Mouse (Mus musculus) MEL (cell line): ENCODE results near the gene Ctnnd2. TPM values are rescaled to one million over a fixed set of nuclear protein-coding genes. Genes with fewer than 3 reads are reported as not detected.

Source experiments
- DNase-seq: peaks from one replicate; pipeline ENCODE4 v3.0.0; 2011; ENCODE audit warnings: low read depth, low spot score
- H3K27ac ChIP-seq: 2 replicates; pipeline ENCODE4 v1.5.1; 2012; ENCODE audit warnings: low read depth, mild to moderate bottlenecking, control low read depth, low read length, moderate library complexity; ENCODE audit not compliant: control insufficient read depth
- H3K27me3 ChIP-seq, 2 experiments: fragments of 150-350 bp in 1 of 2; sonication (generic) in 1 of 2; 2 replicates each; pipeline ENCODE4 v1.6.1; 2012; ENCODE audit warnings: low read length in 2 of 2, mild to moderate bottlenecking in 2 of 2, improper control_type of control experiment in 1 of 2, moderate library complexity in 1 of 2; ENCODE audit not compliant: insufficient read depth in 2 of 2, control insufficient read depth in 1 of 2
- H3K36me3 ChIP-seq, 2 experiments: 2 replicates each; pipeline ENCODE4 v1.6.1; 2012 to 2014; ENCODE audit warnings: low read length in 2 of 2, improper control_type of control experiment in 1 of 2, inconsistent platforms in 1 of 2, mild to moderate bottlenecking in 1 of 2; ENCODE audit not compliant: insufficient read depth in 2 of 2, control insufficient read depth in 1 of 2
- H3K4me1 ChIP-seq, 2 experiments: fragments of 150-350 bp in 1 of 2; sonication (generic) in 1 of 2; 2 replicates each; pipeline ENCODE4 v1.6.1; 2012; ENCODE audit warnings: low read length in 2 of 2, improper control_type of control experiment in 1 of 2, mild to moderate bottlenecking in 1 of 2; ENCODE audit not compliant: insufficient read depth in 2 of 2, control insufficient read depth in 1 of 2
- H3K4me3 ChIP-seq, 2 experiments: fragments of 150-350 bp in 1 of 2; sonication (generic) in 1 of 2; 2 replicates each; pipeline ENCODE4 v1.5.1; 2012; ENCODE audit warnings: low read depth in 2 of 2, low read length in 2 of 2, mild to moderate bottlenecking in 2 of 2, moderate library complexity in 2 of 2, control low read depth in 1 of 2, improper control_type of control experiment in 1 of 2; ENCODE audit not compliant: control insufficient read depth in 1 of 2, insufficient read depth in 1 of 2
- H3K79me2 ChIP-seq: 2 replicates; pipeline ENCODE4 v1.6.1; 2012; ENCODE audit warnings: mild to moderate bottlenecking, low read length, moderate library complexity; ENCODE audit not compliant: control insufficient read depth, poor library complexity, insufficient read depth
- H3K9ac ChIP-seq: 2 replicates; pipeline ENCODE4 v1.6.1; 2012; ENCODE audit warnings: low read depth, mild to moderate bottlenecking, control low read depth, low read length, moderate library complexity; ENCODE audit not compliant: control insufficient read depth, poor library complexity, severe bottlenecking
- H3K9me3 ChIP-seq: fragments of 150-350 bp; sonication (generic); replicated peaks from 2 replicates; pipeline ENCODE4 v1.6.1; 2012; ENCODE audit warnings: mild to moderate bottlenecking, low read length, improper control_type of control experiment, moderate library complexity; ENCODE audit not compliant: insufficient read depth
- BHLHE40 ChIP-seq: IDR thresholded peaks from 2 replicates; pipeline ENCODE4 v1.6.1; 2012; ENCODE audit warnings: low read depth, mild to moderate bottlenecking, inconsistent platforms, low read length, improper control_type of control experiment, borderline replicate concordance
- CHD2 ChIP-seq: IDR thresholded peaks from 2 replicates; pipeline ENCODE4 v1.6.1; 2011; ENCODE audit warnings: low read length, improper control_type of control experiment
- CTCF ChIP-seq, 3 experiments: IDR thresholded peaks in 2 of 3; conservative IDR thresholded peaks in 1 of 3; 2 replicates each; pipeline ENCODE4 v1.5.1; 2011 to 2012; ENCODE audit warnings: low read length in 3 of 3, low read depth in 2 of 3, mild to moderate bottlenecking in 2 of 3, improper control_type of control experiment in 1 of 3, inconsistent platforms in 1 of 3, mixed read lengths in 1 of 3, moderate library complexity in 1 of 3; ENCODE audit not compliant: control insufficient read depth in 1 of 3, insufficient read depth in 1 of 3, poor library complexity in 1 of 3, severe bottlenecking in 1 of 3
- EP300 ChIP-seq, 2 experiments: IDR thresholded peaks; 2 replicates each; pipeline ENCODE4 v1.6.1; 2011; ENCODE audit warnings: improper control_type of control experiment in 2 of 2, low read length in 2 of 2, low read depth in 1 of 2, mild to moderate bottlenecking in 1 of 2
- GATA1 ChIP-seq: IDR thresholded peaks from 2 replicates; pipeline ENCODE4 v1.6.1; 2011; ENCODE audit warnings: low read depth, low read length, improper control_type of control experiment
- MAZ ChIP-seq: IDR thresholded peaks from 2 replicates; pipeline ENCODE4 v1.6.1; 2012; ENCODE audit warnings: low read depth, mild to moderate bottlenecking, inconsistent platforms, low read length, improper control_type of control experiment
- MEF2A ChIP-seq: IDR thresholded peaks from 2 replicates; pipeline ENCODE4 v1.6.1; 2014; ENCODE audit warnings: low read depth, mild to moderate bottlenecking, inconsistent platforms, low read length, improper control_type of control experiment; ENCODE audit not compliant: poor library complexity, insufficient replicate concordance, severe bottlenecking; ENCODE audit errors: extremely low read depth
- MXI1 ChIP-seq: IDR thresholded peaks from 2 replicates; pipeline ENCODE4 v1.6.1; 2011; ENCODE audit warnings: mild to moderate bottlenecking, low read depth, low read length, improper control_type of control experiment
- NELFE ChIP-seq: IDR thresholded peaks from 2 replicates; pipeline ENCODE4 v1.6.1; 2011; ENCODE audit warnings: low read depth, low read length, improper control_type of control experiment
- RAD21 ChIP-seq: IDR thresholded peaks from 2 replicates; pipeline ENCODE4 v1.6.1; 2011; ENCODE audit warnings: mild to moderate bottlenecking, low read depth, low read length, improper control_type of control experiment
- SIN3A ChIP-seq: IDR thresholded peaks from 2 replicates; pipeline ENCODE4 v1.6.1; 2012; ENCODE audit warnings: low read length, improper control_type of control experiment, inconsistent platforms
- SMC3 ChIP-seq: IDR thresholded peaks from 2 replicates; pipeline ENCODE4 v1.6.1; 2011; ENCODE audit warnings: low read depth, low read length, improper control_type of control experiment
- TAL1 ChIP-seq: IDR thresholded peaks from 2 replicates; pipeline ENCODE4 v1.6.1; 2012; ENCODE audit warnings: mild to moderate bottlenecking, inconsistent platforms, low read length, moderate library complexity, mixed read lengths
- TBP ChIP-seq: IDR thresholded peaks from 2 replicates; pipeline ENCODE4 v1.8.0; 2011; ENCODE audit warnings: low read depth, low read length, improper control_type of control experiment
- TCF12 ChIP-seq: IDR thresholded peaks from 2 replicates; pipeline ENCODE4 v1.6.1; 2014; ENCODE audit warnings: low read depth, mild to moderate bottlenecking, inconsistent platforms, low read length, improper control_type of control experiment, moderate library complexity
- USF1 ChIP-seq: IDR thresholded peaks from 2 replicates; pipeline ENCODE4 v1.6.1; 2014; ENCODE audit warnings: low read depth, mild to moderate bottlenecking, inconsistent platforms, low read length, improper control_type of control experiment, moderate library complexity
- USF2 ChIP-seq, 2 experiments: IDR thresholded peaks; 2 replicates each; pipeline ENCODE4 v1.6.1; 2011 to 2012; ENCODE audit warnings: improper control_type of control experiment in 2 of 2, low read length in 2 of 2, borderline replicate concordance in 1 of 2, inconsistent platforms in 1 of 2, low read depth in 1 of 2, mild to moderate bottlenecking in 1 of 2; ENCODE audit not compliant: insufficient read depth in 1 of 2
- ZC3H11A ChIP-seq: IDR thresholded peaks from 2 replicates; pipeline ENCODE4 v1.6.1; 2012; ENCODE audit warnings: low read depth, mild to moderate bottlenecking, inconsistent platforms, low read length, improper control_type of control experiment
- ZKSCAN1 ChIP-seq: IDR thresholded peaks from 2 replicates; pipeline ENCODE4 v1.6.1; 2012; ENCODE audit warnings: low read depth, mild to moderate bottlenecking, inconsistent platforms, low read length, improper control_type of control experiment, moderate library complexity
- ZNF384 ChIP-seq: IDR thresholded peaks from 2 replicates; pipeline ENCODE4 v1.6.1; 2012; ENCODE audit warnings: low read depth, mild to moderate bottlenecking, inconsistent platforms, low read length, improper control_type of control experiment
- polyA plus RNA-seq, 2 experiments: library from polyadenylated mRNA; stranded (reverse) in 1 of 2; unstranded in 1 of 2; fragments of >175 nt in 1 of 2; fragments of >200 nt in 1 of 2; gene quantifications; 2 replicates each; pipeline versions ENCODE4 v1.2.1 to v1.2.4; 2012; ENCODE audit warnings: low replicate concordance in 2 of 2, low read depth in 1 of 2; ENCODE audit not compliant: insufficient read length in 2 of 2, insufficient read depth in 1 of 2, missing spikeins in 1 of 2
- total RNA-seq: library from RNA; depleted of rRNA; stranded (reverse); fragments of 300-350 nt; gene quantifications from 2 replicates; pipeline ENCODE4 v1.2.3, GENCODE M21; 2012

Ctnnd2 gene
- total and polyA plus RNA-seq, 3 experiments: 0.03 TPM; not detected in 2

GRCm38 (mm10) chr15:30286245-30286642 is 113.9 kb downstream of the Ctnnd2 start:
- Histone ChIP-seq H3K4me1 (no peaks in the 10 kb centered on the region), H3K36me3 (no peaks in the 10 kb centered on the region), H3K27ac (no peak overlapping the region), H3K9me3 (no peaks in the 10 kb centered on the region), H3K27me3 (no peaks in the 10 kb centered on the region; a peak in 1 of 4 replicates), H3K9ac (no peak overlapping the region), H3K79me2 (no peaks in the 10 kb centered on the region), H3K4me3 (no peak overlapping the region)
- TF ChIP-seq GATA1: no peak
- no peak for TF ChIP-seq RAD21
- no peak for TF ChIP-seq USF1
- TF ChIP-seq MXI1: no peak
- TF ChIP-seq MEF2A: no peak
- TF ChIP-seq NELFE: no peak
- TF ChIP-seq BHLHE40: no peak
- TF ChIP-seq USF2 (IDR thresholded peaks at IDR 0.05; ENCODE audit: borderline replicate concordance in 1 of 2, insufficient read depth in 1 of 2, low read depth in 1 of 2, low read length in 2 of 2): no peak
- no peak for TF ChIP-seq CTCF (IDR thresholded peaks at IDR 0.05 in 2 of 3, conservative IDR thresholded peaks at IDR 0.05 in 1 of 3; ENCODE audit: control insufficient read depth in 1 of 3, insufficient read depth in 1 of 3, low read depth in 2 of 3, low read length in 3 of 3, poor library complexity in 1 of 3, severe bottlenecking in 1 of 3)
- no peak for TF ChIP-seq TAL1
- no peak for TF ChIP-seq SIN3A
- TF ChIP-seq ZKSCAN1: no peak
- no peak for DNase-seq

DNA sequence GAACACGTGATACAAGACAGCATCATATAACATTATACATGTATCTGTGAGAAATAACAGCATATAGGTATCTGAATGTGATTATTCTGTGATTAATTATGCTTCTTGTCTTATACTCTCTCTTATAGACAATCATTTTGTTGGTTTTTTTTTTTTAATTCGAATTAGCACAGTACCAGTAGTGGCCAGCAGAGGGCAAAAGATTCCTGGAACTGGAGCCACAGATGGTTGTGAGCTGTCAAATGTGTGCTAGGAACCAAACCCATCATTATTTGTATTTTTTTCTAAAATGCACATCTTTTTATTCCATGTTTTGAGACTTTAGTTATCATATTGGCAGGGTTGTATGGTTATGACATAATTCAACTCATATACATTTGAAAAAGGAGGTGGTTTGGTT is 130.4 kb downstream of the Ctnnd2 start:
- TF ChIP-seq RAD21 (peak; percentile 63), CTCF (IDR thresholded peaks at IDR 0.05 in 2 of 3, conservative IDR thresholded peaks at IDR 0.05 in 1 of 3; ENCODE audit: control insufficient read depth in 1 of 3, insufficient read depth in 1 of 3, low read depth in 2 of 3, low read length in 3 of 3, poor library complexity in 1 of 3, severe bottlenecking in 1 of 3) (peak; percentile 49 to 64 (median 53)), TCF12 (no peak), EP300 (IDR thresholded peaks at IDR 0.05; ENCODE audit: low read depth in 1 of 2, low read length in 2 of 2) (no peak), MAZ (no peak), SMC3 (peak; percentile 76), CHD2 (no peak), ZNF384 (peak; percentile 84), ZC3H11A (peak; percentile 32; the same call in 1 of the 2 replicates), TBP (no peak)
- H3K27me3 ChIP-seq: no peaks in the 10 kb centered on the region
- H3K9me3 ChIP-seq: no peaks in the 10 kb centered on the region
- no peak overlapping the region for H3K27ac ChIP-seq
- DNase-seq: peak; percentile 42
- H3K4me3 ChIP-seq: no peak overlapping the region
- H3K4me1 ChIP-seq: no peaks in the 10 kb centered on the region
- no peak overlapping the region for H3K9ac ChIP-seq
- no peaks in the 10 kb centered on the region for H3K79me2 ChIP-seq
- no peaks in the 10 kb centered on the region for H3K36me3 ChIP-seq
